Mouse (Mus musculus): ENCODE measurements around the gene Tmem214.
A peak's percentile ranks its signal among the peaks of the same experiment; 100 is the strongest.

Gene Tmem214

GRCm38 (mm10) chr5:30867712-30868111 lies at the start of gene Tmem214:
Tmem214 (plus strand) TSS chr5:30868012.
- DNase-seq (ENCODE audit: low read depth in 2 of 2, low spot score in 2 of 2): no peak

GRCm38 (mm10) chr5:30818758-30819309 lies 49.0 kb upstream of the Tmem214 start:
- no peak for DNase-seq (ENCODE audit: low read depth in 2 of 2, low spot score in 2 of 2)

- DNase-seq (ENCODE audit: low read depth in 2 of 2, low spot score in 2 of 2): no peak
These were observed 45.1 kb upstream of the Tmem214 start for GRCm38 (mm10) chr5:30822689-30823088.

GRCm38 (mm10) chr5:30823091-30823490 lies 44.7 kb upstream of the Tmem214 start:
- DNase-seq (ENCODE audit: low read depth in 2 of 2, low spot score in 2 of 2): no peak

- DNase-seq (ENCODE audit: low read depth in 2 of 2, low spot score in 2 of 2): no peak
These were observed 43.5 kb upstream of the Tmem214 start for GRCm38 (mm10) chr5:30824124-30824988.

- no peak for DNase-seq (ENCODE audit: low read depth in 2 of 2, low spot score in 2 of 2)
These were observed 42.6 kb upstream of the Tmem214 start for GRCm38 (mm10) chr5:30825166-30825565.

GRCm38 (mm10) chr5:30825821-30826220 lies 42.0 kb upstream of the Tmem214 start:
- no peak for DNase-seq (ENCODE audit: low read depth in 2 of 2, low spot score in 2 of 2)

GRCm38 (mm10) chr5:30833416-30833815 lies 34.4 kb upstream of the Tmem214 start:
- no peak for DNase-seq (ENCODE audit: low read depth in 2 of 2, low spot score in 2 of 2)

- DNase-seq (ENCODE audit: low read depth in 2 of 2, low spot score in 2 of 2): no peak
These were observed 28.1 kb upstream of the Tmem214 start for GRCm38 (mm10) chr5:30839731-30840130.

GRCm38 (mm10) chr5:30841896-30842295 lies 25.9 kb upstream of the Tmem214 start:
- DNase-seq (ENCODE audit: low read depth in 2 of 2, low spot score in 2 of 2): no peak

- DNase-seq (ENCODE audit: low read depth in 2 of 2, low spot score in 2 of 2): no peak
These were observed 17.8 kb upstream of the Tmem214 start for GRCm38 (mm10) chr5:30849891-30850555.

GRCm38 (mm10) chr5:30850556-30850925 lies 17.3 kb upstream of the Tmem214 start:
- no peak for DNase-seq (ENCODE audit: low read depth in 2 of 2, low spot score in 2 of 2)

- no peak for DNase-seq (ENCODE audit: low read depth in 2 of 2, low spot score in 2 of 2)
These were observed 14.3 kb upstream of the Tmem214 start for GRCm38 (mm10) chr5:30853522-30853921.

GRCm38 (mm10) chr5:30855674-30856073 lies 12.1 kb upstream of the Tmem214 start:
- no peak for DNase-seq (ENCODE audit: low read depth in 2 of 2, low spot score in 2 of 2)

GRCm38 (mm10) chr5:30856124-30856523 lies 11.7 kb upstream of the Tmem214 start:
- DNase-seq (ENCODE audit: low read depth in 2 of 2, low spot score in 2 of 2): no peak

GRCm38 (mm10) chr5:30863852-30864251 lies 4.0 kb upstream of the Tmem214 start:
- DNase-seq (ENCODE audit: low read depth in 2 of 2, low spot score in 2 of 2): no peak

GRCm38 (mm10) chr5:30864322-30864721 lies 3.5 kb upstream of the Tmem214 start:
- no peak for DNase-seq (ENCODE audit: low read depth in 2 of 2, low spot score in 2 of 2)

GRCm38 (mm10) chr5:30866871-30867270 lies 941 bp upstream of the Tmem214 start:
- DNase-seq (ENCODE audit: low read depth in 2 of 2, low spot score in 2 of 2): no peak

- no peak for DNase-seq (ENCODE audit: low read depth in 2 of 2, low spot score in 2 of 2)
These were observed 1.2 kb downstream of the Tmem214 start for GRCm38 (mm10) chr5:30868981-30869380.

GRCm38 (mm10) chr5:30869405-30870130 lies 1.8 kb downstream of the Tmem214 start:
- peak; percentile 82 to 87 for DNase-seq (ENCODE audit: low read depth in 2 of 2, low spot score in 2 of 2)

- DNase-seq (ENCODE audit: low read depth in 2 of 2, low spot score in 2 of 2): no peak
These were observed 2.3 kb downstream of the Tmem214 start for GRCm38 (mm10) chr5:30870131-30870406.

- no peak for DNase-seq (ENCODE audit: low read depth in 2 of 2, low spot score in 2 of 2)
These were observed 4.8 kb downstream of the Tmem214 start for GRCm38 (mm10) chr5:30872574-30872973.

All from CD8-positive naive resting alpha-beta T cell, adult 2 months (primary cell).